Mouse (Mus musculus) hindbrain, embryonic 16.5 days (tissue): ENCODE measurements around the gene Khnyn. TPM values are rescaled to one million over a fixed set of nuclear protein-coding genes. Genes with fewer than 3 reads are reported as not detected.

Source experiments
- ATAC-seq: fragments of 200-750 bp; cut with Nextera tagmentation; 2 replicates; pipeline ENCODE4 v1.8.0; 2017; ENCODE audit warnings: moderate TSS enrichment, moderate library complexity
- H3K27ac ChIP-seq: fragments of 300-500 bp; sonication (generic); 2 replicates; pipeline ENCODE4 v1.5.1; 2014; ENCODE audit warnings: low read depth, mild to moderate bottlenecking, control low read depth, low read length, moderate library complexity
- H3K27me3 ChIP-seq: fragments of 300-500 bp; sonication (generic); replicated peaks from 2 replicates; pipeline ENCODE4 v1.6.1; 2014; ENCODE audit warnings: low read length; ENCODE audit not compliant: control insufficient read depth, insufficient read depth
- H3K36me3 ChIP-seq: fragments of 300-500 bp; sonication (generic); 2 replicates; pipeline ENCODE4 v1.6.1; 2014; ENCODE audit warnings: mild to moderate bottlenecking, low read length, moderate library complexity, mixed read lengths; ENCODE audit not compliant: control insufficient read depth, insufficient read depth
- H3K4me1 ChIP-seq: fragments of 300-500 bp; sonication (generic); 2 replicates; pipeline ENCODE4 v1.6.1; 2014; ENCODE audit warnings: low read depth, low read length; ENCODE audit not compliant: control insufficient read depth, insufficient read depth
- H3K4me2 ChIP-seq: fragments of 300-500 bp; sonication (generic); 2 replicates; pipeline ENCODE4 v1.6.1; 2014; ENCODE audit warnings: mild to moderate bottlenecking, low read length, control low read depth, moderate library complexity
- H3K4me3 ChIP-seq: fragments of 300-500 bp; sonication (generic); 2 replicates; pipeline ENCODE4 v1.5.1; 2014; ENCODE audit warnings: mild to moderate bottlenecking, low read length, control low read depth, moderate library complexity
- H3K9ac ChIP-seq: fragments of 300-500 bp; sonication (generic); 2 replicates; pipeline ENCODE4 v1.6.1; 2014; ENCODE audit warnings: low read depth, mild to moderate bottlenecking, control low read depth, low read length, moderate library complexity
- H3K9me3 ChIP-seq: fragments of 300-500 bp; sonication (generic); 2 replicates; pipeline ENCODE4 v1.6.1; 2014; ENCODE audit warnings: mild to moderate bottlenecking, low read length, moderate library complexity; ENCODE audit not compliant: control insufficient read depth
- WGBS: fragments of 180-500 bp; shearing (Covaris S2); extraction: QIAGEN DNeasy Blood & Tissue Kit; methylation state at CpG from one replicate; pipeline ENCODE4 v1.1.7; 2014; 5-methylcytosine and 5-hydroxymethylcytosine counted together
- polyA plus RNA-seq: library from polyadenylated mRNA; unstranded; fragments of >200 nt; fragmentation: Nextera tagmentation; extraction: Ambion mirVana; gene quantifications from 2 replicates; pipeline ENCODE4 v1.2.1, GENCODE M21; 2015

Gene Khnyn
- polyA plus RNA-seq, 1 experiment from 2014 or later: 9.1 TPM

DNA sequence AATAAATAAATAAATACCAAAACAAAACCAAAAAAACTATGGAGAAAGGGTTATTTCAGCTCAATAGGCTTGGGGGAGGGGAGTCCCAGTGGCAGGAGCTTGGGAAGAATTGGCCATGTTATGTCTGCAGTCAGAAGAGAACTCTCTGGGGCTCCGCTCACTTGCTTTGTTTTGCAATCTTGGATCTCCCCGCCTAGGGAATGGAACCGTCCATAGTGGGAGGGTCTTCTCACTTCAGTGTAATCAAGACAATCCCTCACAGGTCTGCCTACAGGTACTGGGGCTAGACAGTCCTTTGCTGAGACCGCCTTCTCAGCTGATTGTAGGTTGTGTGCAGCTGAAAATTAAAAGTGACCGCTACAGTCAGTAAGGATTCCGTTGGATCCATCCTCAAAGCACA, 15.2 kb upstream of the Khnyn start:
- peaks cover 57% of the 10 kb centered on the region for H3K36me3 ChIP-seq
- H3K4me3 ChIP-seq: no peak overlapping the region
- H3K27ac ChIP-seq: no peak overlapping the region
- H3K4me2 ChIP-seq: no peak overlapping the region
- no peaks in the 10 kb centered on the region for H3K9me3 ChIP-seq
- ATAC-seq: no peak
- 98% methylated on average over 6 of the region's 6 CpGs for WGBS
- no peaks in the 10 kb centered on the region for H3K27me3 ChIP-seq
- no peak overlapping the region for H3K9ac ChIP-seq
- peaks cover 9% of the 10 kb centered on the region for H3K4me1 ChIP-seq

GRCm38 (mm10) chr14:55872039-55872438, 12.7 kb upstream of the Khnyn start:
- ATAC-seq: no peak
- no peak overlapping the region for H3K27ac ChIP-seq
- no peak overlapping the region for H3K4me2 ChIP-seq
- no peaks in the 10 kb centered on the region for H3K27me3 ChIP-seq
- H3K36me3 ChIP-seq: peaks cover 41% of the 10 kb centered on the region
- peaks cover 9% of the 10 kb centered on the region for H3K4me1 ChIP-seq
- no peak overlapping the region for H3K9ac ChIP-seq
- WGBS: 91% methylated on average over 12 of the region's 12 CpGs
- H3K9me3 ChIP-seq: no peaks in the 10 kb centered on the region
- H3K4me3 ChIP-seq: no peak overlapping the region

- 92% methylated on average over 17 of the region's 17 CpGs for WGBS
Measured at GRCm38 (mm10) chr14:55872551-55872950, 12.2 kb upstream of the Khnyn start.

DNA sequence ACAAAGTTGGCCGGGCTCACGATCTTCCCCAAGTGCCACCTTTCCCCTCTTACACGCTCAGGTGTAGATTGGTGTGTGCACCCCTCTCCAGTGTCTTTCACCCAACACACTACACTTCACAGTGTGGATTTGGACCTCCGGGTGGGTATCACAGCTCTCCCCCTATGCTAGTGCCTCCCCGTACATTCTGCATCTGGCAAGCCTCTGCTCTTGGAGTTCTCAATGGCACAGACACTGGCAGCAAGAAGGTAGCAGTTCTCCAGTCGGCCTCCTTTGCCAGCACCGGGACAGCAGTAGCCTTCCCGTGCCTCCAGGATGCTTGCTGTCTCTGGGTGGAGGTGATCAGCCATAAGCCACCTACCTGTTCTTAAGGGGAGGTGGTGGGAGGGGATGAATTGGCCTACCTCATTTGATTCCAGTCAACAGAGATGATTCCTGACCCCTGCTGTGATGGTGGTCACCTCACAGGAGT, 11.5 kb upstream of the Khnyn start:
- no peaks in the 10 kb centered on the region for H3K27me3 ChIP-seq
- WGBS: 85% methylated on average over 8 of the region's 8 CpGs
- H3K9me3 ChIP-seq: no peaks in the 10 kb centered on the region
- peaks cover 38% of the 10 kb centered on the region for H3K36me3 ChIP-seq
- H3K4me3 ChIP-seq: no peak overlapping the region
- H3K4me2 ChIP-seq: no peak overlapping the region; the same call in 1 of the 2 replicates
- peak overlapping the region; percentile 48; the same call in 1 of the 2 replicates for H3K9ac ChIP-seq
- ATAC-seq: peak; percentile 18; the same call in 1 of the 2 replicates
- H3K27ac ChIP-seq: no peak overlapping the region
- H3K4me1 ChIP-seq: peaks cover 9% of the 10 kb centered on the region

More at GRCm38 (mm10) chr14:55872551-55872950, 12.2 kb upstream of the Khnyn start:
- no peaks in the 10 kb centered on the region for H3K27me3 ChIP-seq
- no peak overlapping the region for H3K27ac ChIP-seq
- H3K36me3 ChIP-seq: peaks cover 40% of the 10 kb centered on the region
- peaks cover 9% of the 10 kb centered on the region for H3K4me1 ChIP-seq
- no peak overlapping the region for H3K4me3 ChIP-seq
- H3K9ac ChIP-seq: no peak overlapping the region
- no peak overlapping the region for H3K4me2 ChIP-seq
- ATAC-seq: no peak
- H3K9me3 ChIP-seq: no peaks in the 10 kb centered on the region

- H3K27ac ChIP-seq: peak overlapping the region; percentile 64; the same call in 1 of the 2 replicates
- H3K4me3 ChIP-seq: peak overlapping the region; percentile 27
- H3K27me3 ChIP-seq: no peaks in the 10 kb centered on the region
- H3K9me3 ChIP-seq: no peaks in the 10 kb centered on the region
- peaks cover 9% of the 10 kb centered on the region for H3K4me1 ChIP-seq
- WGBS: 15% methylated on average over 30 of the region's 30 CpGs
- H3K9ac ChIP-seq: peak overlapping the region; percentile 48; the same call in 1 of the 2 replicates
- ATAC-seq: peak; percentile 55
- H3K4me2 ChIP-seq: peak overlapping the region; percentile 45
- H3K36me3 ChIP-seq: peaks cover 32% of the 10 kb centered on the region
Measured at GRCm38 (mm10) chr14:55873714-55874683, 10.7 kb upstream of the Khnyn start.

DNA sequence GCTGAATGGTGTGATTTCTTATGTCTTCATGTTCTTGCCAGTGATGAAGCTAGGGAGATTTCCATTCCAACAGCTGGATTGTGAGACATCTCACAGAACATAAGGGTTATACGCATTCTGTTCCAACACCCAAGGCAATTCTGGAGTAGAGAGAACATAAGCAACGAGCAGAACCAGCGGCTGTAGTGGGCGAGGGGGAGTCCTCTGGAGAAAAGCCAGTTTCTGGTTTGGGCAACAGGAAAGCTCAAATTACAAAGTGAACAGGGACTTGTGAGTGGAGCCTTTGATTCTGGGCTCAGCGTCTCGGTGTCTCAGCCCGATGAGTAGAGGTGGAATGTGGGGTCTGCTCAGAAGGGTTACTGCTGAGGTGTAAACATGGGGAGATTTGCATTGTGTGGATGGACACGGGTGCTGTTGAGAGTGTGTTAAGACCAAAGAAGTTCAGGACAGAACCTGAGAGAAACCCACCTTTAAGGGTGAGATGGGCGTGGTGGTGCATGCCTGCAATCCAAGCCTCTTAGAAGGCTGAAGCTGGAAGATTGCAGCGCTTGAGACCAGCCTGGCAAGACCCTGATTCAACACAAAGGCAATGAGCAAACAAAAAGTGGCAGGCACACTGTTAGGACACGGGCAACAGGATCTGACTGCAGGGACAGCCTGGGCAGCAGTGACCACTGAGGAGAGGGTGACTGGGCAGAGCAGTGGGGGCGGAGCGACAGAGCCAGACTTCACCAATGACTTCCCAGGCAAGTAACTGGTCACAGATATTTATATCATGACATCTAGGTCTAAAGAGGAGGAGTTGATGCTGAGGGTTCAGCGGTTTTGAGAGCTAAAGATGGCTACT, 7.1 kb upstream of the Khnyn start:
- Histone ChIP-seq H3K4me2 (no peak overlapping the region), H3K27me3 (no peaks in the 10 kb centered on the region), H3K4me3 (no peak overlapping the region), H3K4me1 (peaks cover 9% of the 10 kb centered on the region), H3K36me3 (0 out of 2 replicates have a peak, but pooled peaks cover 1% of the 10 kb centered on the region), H3K9me3 (no peaks in the 10 kb centered on the region), H3K9ac (no peak overlapping the region), H3K27ac (no peak overlapping the region)
- no peak for ATAC-seq
- 39% methylated on average over 14 of the region's 14 CpGs for WGBS

DNA sequence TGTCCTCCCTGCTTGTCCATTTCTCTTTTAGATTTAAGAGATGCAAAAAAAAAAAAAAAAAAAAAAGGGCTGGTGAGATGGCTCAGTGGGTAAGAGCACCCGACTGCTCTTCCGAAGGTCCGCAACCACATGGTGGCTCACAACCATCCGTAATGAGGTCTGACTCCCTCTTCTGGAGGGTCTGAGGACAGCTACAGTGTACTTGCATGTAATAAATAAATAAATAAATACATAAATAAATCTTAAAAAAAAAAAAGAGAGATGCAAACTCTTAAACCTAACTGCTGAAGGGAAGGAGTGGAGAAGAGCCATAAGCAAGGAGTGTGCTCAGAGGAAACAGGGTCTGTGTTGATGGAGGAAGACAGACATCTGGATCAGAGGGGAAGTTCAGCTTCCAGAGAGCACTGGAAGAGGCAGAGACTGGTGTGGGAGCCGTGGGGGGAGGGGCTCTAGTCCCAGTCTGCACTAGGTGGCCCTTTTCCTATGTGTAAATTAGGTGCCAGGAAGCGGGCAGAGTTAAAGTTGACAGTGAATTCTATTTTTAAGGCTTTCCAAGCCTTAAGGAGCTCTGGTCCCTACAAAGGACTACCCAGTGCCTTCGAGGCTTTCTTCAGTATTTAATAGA, 6.3 kb upstream of the Khnyn start:
- WGBS: 38% methylated on average over 7 of the region's 7 CpGs
- Histone ChIP-seq H3K4me2 (no peak overlapping the region), H3K4me1 (peaks cover 7% of the 10 kb centered on the region), H3K4me3 (no peak overlapping the region), H3K36me3 (no peaks in the 10 kb centered on the region), H3K9me3 (no peaks in the 10 kb centered on the region), H3K27me3 (no peaks in the 10 kb centered on the region), H3K9ac (no peak overlapping the region), H3K27ac (no peak overlapping the region)
- no peak for ATAC-seq

- Histone ChIP-seq H3K4me1 (peaks cover 5% of the 10 kb centered on the region), H3K36me3 (no peaks in the 10 kb centered on the region), H3K9me3 (no peaks in the 10 kb centered on the region), H3K27ac (no peak overlapping the region), H3K4me3 (no peak overlapping the region), H3K4me2 (no peak overlapping the region), H3K9ac (no peak overlapping the region), H3K27me3 (no peaks in the 10 kb centered on the region)
- WGBS: 38% methylated on average over 1 of the region's 1 CpGs
- ATAC-seq: no peak
Measured at GRCm38 (mm10) chr14:55879623-55880022, 5.1 kb upstream of the Khnyn start.
